Mouse (Mus musculus): Measurements from ENCODE around the gene Ndufs1.
"Not testable (repeated sequence)": the region's sequence is repeated elsewhere in the genome, so short reads cannot be mapped to it uniquely, and the experiment has no call there.

DNA sequence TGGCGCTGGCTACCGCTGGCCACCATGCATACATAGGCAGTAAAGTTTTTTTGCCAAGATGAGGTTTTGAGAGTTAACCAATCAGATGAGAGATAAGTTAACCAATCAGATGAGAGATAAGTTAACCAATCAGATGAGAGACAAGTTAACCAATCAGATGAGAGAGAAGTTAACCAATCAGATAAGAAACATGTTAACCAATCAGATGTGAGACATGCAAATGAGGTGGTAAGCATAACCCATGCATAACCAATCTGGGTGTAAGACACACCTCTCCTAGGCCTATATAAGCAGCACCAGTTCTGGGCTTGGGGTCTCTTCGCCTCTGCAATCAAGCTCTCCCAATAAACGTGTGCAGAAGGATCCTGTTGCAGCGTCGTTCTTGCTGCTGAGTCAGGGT, 8.8 kb upstream of the Ndufs1 start:
- not testable (repeated sequence) for TF ChIP-seq POLR2A (IDR thresholded peaks at IDR 0.05; ENCODE audit: control insufficient read depth, extremely low read depth, insufficient read depth, low read length, poor library complexity); CTCF (IDR thresholded peaks at IDR 0.05; ENCODE audit: borderline replicate concordance, control insufficient read depth, extremely low read depth, insufficient read depth, low read length, poor library complexity)

All from thymus, adult 2 months (tissue).